ENCODE assay signal across 27 mouse cellular contexts in genomic region chr15:9535200-9535599, GRCm38 (mm10). TPM values are rescaled to one million over a fixed set of nuclear protein-coding genes. Genes with fewer than 3 reads are reported as not detected.
DNase-seq lines count a peak whose midpoint lies in the region; ATAC-seq lines count a peak whose summit lies in the region.
"Had no signal": no experiment of that assay in that cellular context is flagged by ENCODE, and none has a peak within 500 bp of the region (broad histone marks: within the 10 kb centered on the region; RNA-seq: fewer than 3 reads in every experiment).

No protein-coding gene starts in this region.

- no peaks in the 10 kb centered on the region for H3K27me3 ChIP-seq in forebrain, embryonic 15.5 days
- H3K27me3 ChIP-seq: forebrain, embryonic 13.5 days; heart, embryonic 12.5 days; heart, embryonic 15.5 days; intestine, embryonic 15.5 days had no signal

- WGBS in forebrain, embryonic 15.5 days, result 81% methylated on average over 1 of the region's 1 CpGs

- peak; percentile 60 for ATAC-seq in CD4-positive, CD25-positive, alpha-beta regulatory T cell, adult 4 months
- ATAC-seq in activated CD4-positive, CD25-positive, alpha-beta regulatory T cell, adult 4 months, result peak; percentile 69
- ATAC-seq in forebrain, embryonic 15.5 days (replicated peaks), result no peak
- ATAC-seq: forebrain, embryonic 13.5 days; forebrain, postnatal 0 days; hindbrain, postnatal 0 days; intestine, embryonic 15.5 days had no signal

- no peaks in the 10 kb centered on the region for H3K36me3 ChIP-seq in forebrain, embryonic 15.5 days
- H3K36me3 ChIP-seq: forebrain, embryonic 10.5 days; heart, embryonic 12.5 days; heart, embryonic 15.5 days; intestine, embryonic 15.5 days had no signal

- peak; percentile 43 for DNase-seq in CD4-positive helper T cell, adult 2 months (ENCODE audit: low read depth, low spot score)
- peak; percentile 50 for DNase-seq in naive thymus-derived CD4-positive, alpha-beta T cell, adult 2 months (ENCODE audit: low read depth)
- DNase-seq in layer of hippocampus, adult 8-10 months (ENCODE audit: low spot score in 2 of 2), result no peak
- no peak for DNase-seq in layer of hippocampus, adult 9-10 months (ENCODE audit: low spot score)
- DNase-seq: adrenal gland, postnatal 10 days; adrenal gland, postnatal 36 days; B cell, adult 2 months; cerebellum, adult 18-20 months; cerebellum, adult 9-10 months; cerebellum, postnatal 14 days; forebrain, postnatal 0 days; gastrocnemius, adult 2 months; gastrocnemius, postnatal 14 days; heart, adult 18-20 months; heart, postnatal 14 days; heart, postnatal 4 days had no signal

- H3K4me3 ChIP-seq in forebrain, embryonic 15.5 days, result no peak overlapping the region
- H3K4me3 ChIP-seq: forebrain, embryonic 10.5 days; forebrain, embryonic 13.5 days; gastrocnemius, adult 2 months; heart, embryonic 12.5 days; heart, embryonic 15.5 days; intestine, embryonic 15.5 days had no signal

- no peak overlapping the region for H3K4me2 ChIP-seq in forebrain, embryonic 15.5 days (replicated peaks)
- H3K4me2 ChIP-seq: forebrain, embryonic 13.5 days; heart, embryonic 12.5 days; heart, embryonic 15.5 days; hindbrain, embryonic 14.5 days; intestine, embryonic 15.5 days had no signal

- H3K9ac ChIP-seq in forebrain, embryonic 15.5 days (replicated peaks), result no peak overlapping the region
- H3K9ac ChIP-seq: forebrain, embryonic 13.5 days; forebrain, postnatal 0 days; heart, embryonic 12.5 days; heart, embryonic 15.5 days; hindbrain, embryonic 14.5 days; intestine, embryonic 15.5 days had no signal

- H3K27ac ChIP-seq in forebrain, embryonic 15.5 days (replicated peaks), result no peak overlapping the region
- H3K27ac ChIP-seq: forebrain, embryonic 10.5 days; forebrain, embryonic 13.5 days; gastrocnemius, adult 2 months; heart, embryonic 15.5 days; hindbrain, embryonic 14.5 days; hindbrain, postnatal 0 days; intestine, embryonic 15.5 days had no signal

- H3K4me1 ChIP-seq in forebrain, embryonic 15.5 days, result no peaks in the 10 kb centered on the region
- H3K4me1 ChIP-seq: forebrain, embryonic 10.5 days; forebrain, embryonic 13.5 days; heart, embryonic 12.5 days; heart, embryonic 15.5 days; intestine, embryonic 15.5 days had no signal

- no peaks in the 10 kb centered on the region for H3K9me3 ChIP-seq in forebrain, embryonic 15.5 days
- H3K9me3 ChIP-seq: forebrain, embryonic 10.5 days; forebrain, embryonic 13.5 days; heart, embryonic 12.5 days; heart, embryonic 15.5 days; intestine, embryonic 15.5 days had no signal

RNA-seq across cellular contexts. Expression of gene Il7r, which starts 5.2 kb away (rescaled TPM):
- polyA plus RNA-seq in CD4-positive, CD25-positive, alpha-beta regulatory T cell, adult 4 months (2017; shearing (Covaris generic)), result 100 to 1,000 TPM; 218 to 281 TPM
- 100 to 1,000 TPM; 118 to 316 TPM for polyA plus RNA-seq in activated CD4-positive, CD25-positive, alpha-beta regulatory T cell, adult 4 months (2017; shearing (Covaris generic))
- under 1 TPM; 0.21 to 0.63 (median 0.34) TPM for total RNA-seq in layer of hippocampus, adult 8-10 months (2022)
- not detected in 2 replicates for polyA plus RNA-seq in forebrain, embryonic 15.5 days (2015; fragmentation: Nextera tagmentation; extraction: Ambion mirVana)
- total RNA-seq: hindbrain, postnatal 0 days; MEL had no signal
- polyA plus RNA-seq: forebrain, embryonic 10.5 days; forebrain, embryonic 13.5 days; forebrain, postnatal 0 days; hindbrain, embryonic 14.5 days had no signal

Comparison
In these comparisons a context has a peak if more than half of its experiments do, and no peak if none do; other contexts are left out.
1. DNase-seq: peak in CD4-positive helper T cell, adult 2 months (single experiment) and naive thymus-derived CD4-positive, alpha-beta T cell, adult 2 months (single experiment); none in layer of hippocampus, adult 8-10 months (0 of 2) and layer of hippocampus, adult 9-10 months (single experiment).
2. RNA of gene Il7r, which starts 5.2 kb away (polyA plus RNA-seq): 118 to 316 TPM in activated CD4-positive, CD25-positive, alpha-beta regulatory T cell, adult 4 months and 218 to 281 TPM in CD4-positive, CD25-positive, alpha-beta regulatory T cell, adult 4 months; not detected in forebrain, embryonic 15.5 days; every median in the first group is over 100 times any median in the second.